Mouse (Mus musculus) layer of hippocampus, postnatal 10 days (tissue): Measurements from ENCODE around the gene Klhl36. TPM values are rescaled to one million over a fixed set of nuclear protein-coding genes. Genes with fewer than 3 reads are reported as not detected.
"Not testable (repeated sequence)": the region's sequence is repeated elsewhere in the genome, so short reads cannot be mapped to it uniquely, and the experiment has no call there.

Experiments used
- DNase-seq, 2 experiments: peaks; one replicate each; pipeline ENCODE4 v3.0.0; 2021; ENCODE audit warnings: low spot score in 2 of 2
- total RNA-seq, 2 experiments: library from RNA; stranded (reverse); gene quantifications; 2 replicates each; pipeline ENCODE4 v1.2.3; 2021

Gene Klhl36
- total RNA-seq, 2 experiments from 2014 or later = 7.4 to 9.3 TPM

GRCm38 (mm10) chr8:119834676-119835075 lies 27.4 kb upstream of the Klhl36 start:
- no peak for DNase-seq

DNA sequence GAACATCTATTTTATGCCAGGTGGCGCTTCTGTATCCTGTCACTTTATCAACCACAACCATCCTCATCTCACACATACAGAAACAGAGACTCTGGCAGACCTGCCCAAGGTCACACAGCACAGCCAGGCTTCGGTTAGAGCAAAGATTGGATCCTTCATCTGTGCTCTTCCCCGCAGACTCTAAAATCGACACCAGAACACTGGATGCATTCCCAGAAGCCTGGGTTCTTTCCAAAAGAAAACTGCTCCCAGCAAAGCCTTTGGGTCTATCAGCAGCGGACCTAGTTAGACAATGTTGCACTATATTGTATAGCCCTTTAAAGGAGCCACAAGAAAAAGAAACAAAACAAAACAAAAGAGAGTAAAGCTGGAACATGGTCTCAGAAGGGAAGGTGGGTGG lies 26.8 kb upstream of the Klhl36 start:
- no peak for DNase-seq

GRCm38 (mm10) chr8:119836831-119837230 lies 25.2 kb upstream of the Klhl36 start:
- DNase-seq = no peak

GRCm38 (mm10) chr8:119837553-119838071 lies 24.5 kb upstream of the Klhl36 start:
- no peak for DNase-seq

DNA sequence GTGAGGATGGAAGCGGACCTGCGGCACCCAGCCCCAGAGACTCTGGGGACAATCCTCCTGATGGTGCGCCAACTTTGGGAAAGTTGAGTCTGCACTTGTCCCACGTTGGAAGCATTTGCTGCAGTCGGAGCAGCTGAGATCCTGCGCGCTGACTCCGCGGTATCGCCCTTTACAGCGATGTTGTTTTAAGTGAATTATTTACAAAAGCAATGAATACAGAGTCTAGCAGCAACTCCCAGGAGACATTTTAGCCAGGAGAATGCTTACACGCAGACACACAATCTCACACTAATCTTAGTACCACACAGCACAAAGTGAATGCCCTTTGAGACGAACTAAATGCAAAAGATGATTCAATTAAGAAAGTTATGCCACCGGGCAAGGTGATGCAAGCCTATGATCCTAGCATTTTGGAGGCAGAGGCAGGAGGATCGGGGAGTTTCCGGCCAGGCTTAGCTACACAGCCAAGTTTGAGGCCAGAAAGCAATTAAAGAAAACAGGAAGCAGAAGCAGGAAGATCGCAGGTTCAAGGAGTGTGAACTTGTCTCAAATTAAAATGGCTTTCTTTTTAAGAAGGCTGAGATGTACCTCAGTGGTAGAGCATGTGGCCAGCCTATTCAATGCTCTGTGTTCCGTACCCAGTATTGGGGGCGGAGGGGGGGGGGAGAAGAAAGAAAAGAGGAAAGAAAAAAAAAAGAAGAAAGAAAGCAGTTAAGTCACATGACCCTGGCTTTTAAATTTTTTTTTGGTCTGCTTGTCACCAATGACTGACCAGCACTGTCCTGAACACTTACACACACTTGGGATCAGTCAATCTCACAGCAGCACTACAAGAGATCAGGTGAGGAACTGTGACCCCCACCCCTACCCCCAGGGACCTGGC lies 23.7 kb upstream of the Klhl36 start:
- no peak for DNase-seq

DNA sequence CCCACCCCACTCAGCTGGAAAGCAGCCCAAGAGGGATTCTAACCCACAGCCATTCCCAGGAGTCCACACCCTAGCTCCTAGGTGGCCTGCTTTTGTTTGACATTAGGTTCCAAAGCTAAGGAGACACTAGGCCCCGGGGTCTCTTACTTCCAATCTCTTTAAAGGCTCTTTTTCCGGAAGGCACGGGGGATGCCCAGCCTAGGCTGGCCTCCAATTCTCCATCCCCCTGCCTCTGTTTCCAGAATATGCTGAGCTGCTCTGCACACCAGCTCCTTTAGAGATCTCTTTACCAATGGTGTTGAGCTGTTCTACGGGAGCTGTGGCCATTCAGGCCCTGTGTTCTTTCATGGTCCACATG lies 23.1 kb upstream of the Klhl36 start:
- no peak for DNase-seq

DNA sequence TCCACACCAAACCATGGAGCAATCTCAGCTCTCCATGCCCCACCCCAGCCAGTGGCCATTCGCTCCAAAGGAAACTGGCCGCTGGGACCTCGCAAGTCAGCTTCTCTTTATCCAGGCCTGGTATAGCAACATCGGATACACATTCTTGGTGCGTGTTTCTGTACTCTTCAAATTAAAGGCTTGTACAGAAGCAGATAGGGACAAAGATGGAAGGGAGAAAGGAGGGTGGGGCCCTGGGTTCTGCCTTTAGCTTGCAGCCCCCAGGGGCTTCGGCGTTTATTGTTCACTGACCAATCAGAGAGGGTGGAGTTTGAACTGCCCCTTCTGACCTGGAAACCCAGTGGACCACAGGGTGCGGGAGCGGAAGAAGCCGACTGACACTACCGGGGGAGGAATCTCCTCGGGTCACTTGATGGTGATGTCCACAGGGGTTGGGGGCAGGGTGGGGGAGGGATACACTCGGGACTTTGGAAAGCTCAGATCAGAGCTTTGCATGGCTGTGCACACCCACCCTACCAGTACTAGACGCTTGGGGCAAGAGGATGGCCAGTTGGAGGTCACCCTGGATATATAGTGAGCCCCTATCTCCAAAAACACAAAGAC lies 22.5 kb upstream of the Klhl36 start:
- DNase-seq = no peak

- peak; percentile 97 to 99 for DNase-seq
Observed at GRCm38 (mm10) chr8:119840275-119840808, 21.7 kb upstream of the Klhl36 start, which contains the start of gene Cotl1. Cotl1 (minus strand) TSS chr8:119840544.

GRCm38 (mm10) chr8:119840905-119841411 lies 21.1 kb upstream of the Klhl36 start:
- no peak for DNase-seq

DNA sequence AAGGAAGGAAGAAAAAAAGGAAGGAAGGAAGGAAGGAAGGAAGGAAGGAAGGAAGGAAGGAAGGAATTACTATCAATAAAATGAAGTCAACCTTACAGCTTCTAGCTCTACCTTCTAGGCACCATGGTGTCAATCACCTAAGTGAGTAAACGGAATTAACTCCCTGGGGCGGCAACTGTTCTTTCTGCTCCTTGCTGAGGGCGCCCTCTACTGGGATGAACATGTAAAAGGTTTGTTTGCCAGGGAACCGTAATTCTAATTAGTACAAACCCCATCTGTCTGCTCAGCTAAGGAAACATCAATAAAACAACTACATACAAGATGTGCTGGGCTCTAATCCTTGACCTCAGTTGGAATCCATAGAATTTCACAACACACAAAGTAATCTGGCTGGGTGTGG lies 18.6 kb upstream of the Klhl36 start:
- peak; percentile 84 to 87 for DNase-seq

- DNase-seq = no peak
Observed at GRCm38 (mm10) chr8:119844577-119844976, 17.5 kb upstream of the Klhl36 start.

- not testable (repeated sequence) for DNase-seq
Observed at GRCm38 (mm10) chr8:119845741-119846140, 16.3 kb upstream of the Klhl36 start.

GRCm38 (mm10) chr8:119847232-119847922 lies 14.7 kb upstream of the Klhl36 start:
- no peak for DNase-seq

GRCm38 (mm10) chr8:119853521-119853920 lies 8.5 kb upstream of the Klhl36 start:
- no peak for DNase-seq

DNA sequence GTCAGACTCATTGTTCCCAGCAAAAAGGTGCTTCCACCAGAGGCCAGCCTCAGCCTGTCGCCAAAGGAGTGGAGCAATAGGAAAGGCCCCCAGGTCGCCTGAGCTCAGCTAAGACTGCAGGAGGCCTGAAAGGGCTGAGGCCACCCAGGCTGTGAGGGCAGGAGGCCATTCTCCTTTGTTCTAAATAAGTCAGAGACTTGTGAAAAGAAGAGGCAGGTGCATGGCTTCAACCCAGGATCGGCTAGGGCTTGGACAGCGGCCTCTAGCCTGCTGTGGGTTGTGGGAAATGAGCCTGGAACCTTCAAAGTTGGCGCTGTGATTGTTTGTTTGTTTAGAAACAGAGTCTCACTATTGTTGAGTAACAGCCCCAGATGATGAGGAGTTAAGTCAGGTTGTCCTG lies 8.0 kb upstream of the Klhl36 start:
- no peak for DNase-seq

DNA sequence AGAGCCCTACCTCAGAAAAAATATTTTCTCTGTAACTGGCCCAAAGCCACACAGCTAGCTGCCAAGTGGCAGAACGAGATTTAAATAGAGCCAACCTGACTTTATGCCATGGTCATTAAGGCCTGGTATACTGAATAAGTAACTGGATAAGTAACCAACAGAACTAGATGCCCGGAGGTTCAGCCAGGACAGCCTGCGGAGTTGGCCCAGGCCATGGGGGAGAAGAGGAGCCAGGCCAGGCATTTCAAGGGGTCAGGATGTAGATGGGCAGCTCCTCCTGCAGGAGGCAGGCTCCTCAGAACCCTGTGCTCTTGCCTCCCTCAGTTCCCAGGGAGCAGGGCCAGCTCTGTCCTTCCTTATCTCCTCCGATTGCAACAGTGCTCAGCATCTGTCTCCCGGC lies 6.4 kb upstream of the Klhl36 start:
- DNase-seq = no peak

- DNase-seq = no peak
Observed at GRCm38 (mm10) chr8:119857767-119858166, 4.3 kb upstream of the Klhl36 start.

DNA sequence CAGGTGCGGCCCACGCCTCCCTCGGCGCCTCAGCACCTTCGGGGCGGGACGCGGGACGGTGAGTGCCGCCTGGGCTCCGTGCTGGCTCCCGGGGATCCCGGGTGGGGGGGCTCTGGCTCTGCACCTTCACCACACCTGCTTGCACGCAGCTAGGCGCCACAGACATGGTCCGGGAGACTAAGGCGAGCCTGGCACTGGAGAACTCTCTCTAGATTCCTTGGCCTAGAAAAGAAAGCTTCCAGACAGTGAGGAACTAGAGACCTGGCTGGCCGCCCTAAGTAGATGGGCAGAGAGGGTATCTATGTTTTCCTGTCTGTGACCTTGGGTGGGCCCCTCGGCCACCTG lies 296 bp downstream of the Klhl36 start:
- no peak for DNase-seq

GRCm38 (mm10) chr8:119862749-119863148 lies 683 bp downstream of the Klhl36 start:
- no peak for DNase-seq

DNA sequence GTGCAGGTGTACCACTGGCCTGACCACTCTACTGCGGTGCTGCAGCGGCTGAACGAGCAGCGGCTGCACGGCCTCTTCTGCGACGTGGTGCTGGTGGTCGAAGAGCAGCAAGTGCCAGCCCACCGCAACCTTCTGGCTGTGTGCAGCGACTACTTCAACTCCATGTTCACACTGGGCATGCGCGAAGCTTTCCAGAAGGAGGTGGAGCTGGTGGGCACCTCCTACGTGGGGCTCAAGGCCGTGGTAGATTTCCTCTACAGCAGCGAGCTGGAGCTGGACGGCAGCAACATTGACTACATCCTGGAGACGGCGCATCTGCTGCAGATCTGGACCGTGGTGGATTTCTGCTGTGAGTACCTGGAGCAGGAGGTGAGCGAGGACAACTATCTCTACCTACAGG lies 7.5 kb downstream of the Klhl36 start:
- DNase-seq = no peak

DNA sequence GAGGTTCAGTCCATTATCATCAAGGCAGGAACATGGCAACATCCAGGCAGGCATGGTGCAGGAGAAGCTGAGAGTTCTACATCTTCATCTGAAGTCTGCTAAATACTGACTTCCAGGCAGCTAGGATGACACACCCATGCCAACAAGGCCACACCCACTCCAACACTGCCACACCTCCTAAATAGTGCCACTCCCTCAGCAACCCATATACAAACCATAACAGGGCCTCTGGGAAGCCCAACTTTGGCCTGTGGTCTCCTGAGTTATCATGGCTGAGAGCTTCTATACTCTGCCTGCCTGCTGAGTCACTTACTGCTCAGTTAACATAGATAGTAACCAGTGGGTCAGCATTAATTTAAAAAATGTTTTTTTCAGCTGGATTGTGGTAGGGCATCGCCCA lies 11.1 kb downstream of the Klhl36 start:
- no peak for DNase-seq

- DNase-seq = no peak
Observed at GRCm38 (mm10) chr8:119881301-119881700, 19.2 kb downstream of the Klhl36 start.
